Mouse (Mus musculus) bone marrow, adult 2 months (tissue): ENCODE data around the gene Drc1.

Experiments
- CTCF ChIP-seq: fragments of 200-500 bp; IDR thresholded peaks from 2 replicates; pipeline ENCODE4 v1.5.1; 2011; ENCODE audit warnings: low read length, control low read depth; ENCODE audit not compliant: control insufficient read depth, insufficient read depth
- POLR2A ChIP-seq: fragments of 200-500 bp; IDR thresholded peaks from 2 replicates; pipeline ENCODE4 v1.6.1; 2011; ENCODE audit warnings: low read depth, mild to moderate bottlenecking, control low read depth, low read length, borderline replicate concordance; ENCODE audit not compliant: control insufficient read depth

GRCm38 (mm10) chr5:30243741-30244140 lies 37.4 kb upstream of the Drc1 start:
- TF ChIP-seq POLR2A (no peak), CTCF (no peak)
